Mouse (Mus musculus) G1E (cell line): ENCODE data around the gene Ddn. TPM values are rescaled to one million over a fixed set of nuclear protein-coding genes. Genes with fewer than 3 reads are reported as not detected.

Experiments
- ATAC-seq: 2 replicates; pipeline ENCODE4 v1.8.0; 2016; ENCODE audit warnings: mild to moderate bottlenecking; ENCODE audit not compliant: insufficient number of reproducible peaks, poor library complexity, low FRiP score, severe bottlenecking; ENCODE audit errors: extremely low read depth
- DNase-seq: peaks from one replicate; pipeline ENCODE4 v3.0.0; 2012; ENCODE audit warnings: low spot score
- H3K27me3 ChIP-seq: 2 replicates; pipeline ENCODE4 v1.6.1; 2012; ENCODE audit warnings: mild to moderate bottlenecking, low read length, inconsistent platforms; ENCODE audit not compliant: insufficient read depth
- H3K36me3 ChIP-seq: replicated peaks from 2 replicates; pipeline ENCODE3; 2012; ENCODE audit warnings: mild to moderate bottlenecking, inconsistent platforms
- H3K4me1 ChIP-seq: 2 replicates; pipeline ENCODE4 v1.6.1; 2012; ENCODE audit warnings: low read depth, low read length, inconsistent platforms, mixed read lengths; ENCODE audit not compliant: insufficient read depth
- H3K4me3 ChIP-seq: 2 replicates; pipeline ENCODE4 v1.5.1; 2012; ENCODE audit warnings: low read depth, mild to moderate bottlenecking, inconsistent platforms, low read length, moderate library complexity, mixed read lengths
- H3K9me3 ChIP-seq: replicated peaks from 2 replicates; pipeline ENCODE4 v1.6.1; 2012; ENCODE audit warnings: inconsistent platforms
- CTCF ChIP-seq: IDR thresholded peaks from 2 replicates; pipeline ENCODE4 v1.5.1; 2012; ENCODE audit warnings: low read depth, low read length, inconsistent platforms, mixed read lengths
- GATA1 ChIP-seq: IDR thresholded peaks from 2 replicates; pipeline ENCODE4 v1.6.1; 2012; ENCODE audit warnings: borderline replicate concordance, low read length, inconsistent platforms, mixed read lengths
- GATA2 ChIP-seq: IDR thresholded peaks from 2 replicates; pipeline ENCODE4 v1.6.1; 2012; ENCODE audit warnings: low read depth, low read length, inconsistent platforms, borderline replicate concordance
- POLR2AphosphoS5 ChIP-seq: IDR thresholded peaks from 2 replicates; pipeline ENCODE4 v1.6.1; 2012; ENCODE audit warnings: low read depth, low read length, inconsistent platforms; ENCODE audit not compliant: insufficient replicate concordance
- TAL1 ChIP-seq: conservative IDR thresholded peaks from 2 replicates; pipeline ENCODE4 v1.6.1; 2012; ENCODE audit warnings: low read depth, low read length, inconsistent platforms, mixed read lengths
- polyA plus RNA-seq: library from polyadenylated mRNA; stranded (reverse); fragments of >175 nt; gene quantifications from 2 replicates; pipeline ENCODE4 v1.2.3, GENCODE M21; 2012
- total RNA-seq, 2 experiments: library from RNA; stranded (forward) in 1 of 2; stranded (reverse) in 1 of 2; fragments of 200-1000 nt in 1 of 2; fragments of >200 nt in 1 of 2; fragmentation: Nextera tagmentation in 1 of 2; gene quantifications; 2 replicates each; pipeline ENCODE4 v1.2.3; 2014 to 2017

Gene Ddn
- total and polyA plus RNA-seq, 3 experiments: 0.08 to 0.22 TPM; not detected in 1

- no peak for DNase-seq
- ATAC-seq: no peak
- no peak for TF ChIP-seq POLR2AphosphoS5
- no peak for TF ChIP-seq CTCF
- H3K9me3 ChIP-seq: peaks cover 5% of the 10 kb centered on the region; the same call in 1 of the 2 replicates
- peak overlapping the region; percentile 65; the same call in 1 of the 2 replicates for H3K4me3 ChIP-seq
- peaks cover 65% of the 10 kb centered on the region for H3K27me3 ChIP-seq
- H3K36me3 ChIP-seq: peaks cover 37% of the 10 kb centered on the region
- H3K4me1 ChIP-seq: peaks cover 54% of the 10 kb centered on the region
These were observed 1.2 kb downstream of the Ddn start for GRCm38 (mm10) chr15:98807895-98808650.

GRCm38 (mm10) chr15:98806809-98807770 lies 2.2 kb downstream of the Ddn start:
- ATAC-seq (no peak), DNase-seq (peak; percentile 50)
- peak overlapping the region; percentile 65; the same call in 1 of the 2 replicates for H3K4me3 ChIP-seq
- H3K36me3 ChIP-seq: peaks cover 28% of the 10 kb centered on the region
- H3K9me3 ChIP-seq: peaks cover 5% of the 10 kb centered on the region; the same call in 1 of the 2 replicates
- TF ChIP-seq CTCF (no peak), GATA2 (no peak), GATA1 (no peak), POLR2AphosphoS5 (no peak)
- H3K27me3 ChIP-seq: peaks cover 74% of the 10 kb centered on the region
- peaks cover 49% of the 10 kb centered on the region for H3K4me1 ChIP-seq

GRCm38 (mm10) chr15:98806071-98806808 lies 3.0 kb downstream of the Ddn start:
- peaks cover 49% of the 10 kb centered on the region for H3K4me1 ChIP-seq
- H3K36me3 ChIP-seq: peaks cover 21% of the 10 kb centered on the region
- peaks cover 82% of the 10 kb centered on the region for H3K27me3 ChIP-seq

GRCm38 (mm10) chr15:98805324-98806040 lies 3.8 kb downstream of the Ddn start:
- H3K9me3 ChIP-seq: peaks cover 5% of the 10 kb centered on the region; the same call in 1 of the 2 replicates
- H3K4me1 ChIP-seq: peaks cover 46% of the 10 kb centered on the region
- TF ChIP-seq GATA1: no peak
- no peak for TF ChIP-seq GATA2
- peaks cover 14% of the 10 kb centered on the region for H3K36me3 ChIP-seq
- ATAC-seq (no peak), DNase-seq (no peak)
- H3K4me3 ChIP-seq: peak overlapping the region; percentile 51; the same call in 1 of the 2 replicates
- H3K27me3 ChIP-seq: peaks cover 90% of the 10 kb centered on the region

More at GRCm38 (mm10) chr15:98806071-98806808, 3.0 kb downstream of the Ddn start:
- H3K4me3 ChIP-seq: peak overlapping the region; percentile 65; the same call in 1 of the 2 replicates
- no peak for ATAC-seq
- H3K9me3 ChIP-seq: peaks cover 5% of the 10 kb centered on the region; the same call in 1 of the 2 replicates
- TF ChIP-seq POLR2AphosphoS5 (no peak), GATA1 (no peak), GATA2 (no peak), TAL1 (no peak), CTCF (no peak)
- DNase-seq: no peak

- TF ChIP-seq POLR2AphosphoS5: no peak
- TF ChIP-seq CTCF: peak; percentile 93
- H3K36me3 ChIP-seq: peaks cover 3% of the 10 kb centered on the region
- H3K4me3 ChIP-seq: no peak overlapping the region; the same call in 1 of the 2 replicates
- H3K4me1 ChIP-seq: peaks cover 46% of the 10 kb centered on the region
- H3K27me3 ChIP-seq: peaks cover 96% of the 10 kb centered on the region
- ATAC-seq (peak; percentile 52; the same call in 1 of the 2 replicates), DNase-seq (peak; percentile 82)
- peaks cover 5% of the 10 kb centered on the region; the same call in 1 of the 2 replicates for H3K9me3 ChIP-seq
These were observed 5.2 kb downstream of the Ddn start for GRCm38 (mm10) chr15:98804054-98804453.
